Mouse (Mus musculus) testis, adult 2 months (tissue): ENCODE results near the gene Vmn1r172.

Experiments
- CTCF ChIP-seq: fragments of 200-500 bp; IDR thresholded peaks from 2 replicates; pipeline ENCODE4 v1.5.1; 2012; ENCODE audit warnings: low read depth, mild to moderate bottlenecking, inconsistent platforms, low read length, moderate library complexity; ENCODE audit not compliant: control insufficient read depth, insufficient read depth, insufficient replicate concordance
- POLR2A ChIP-seq: fragments of 200-500 bp; IDR thresholded peaks from 2 replicates; pipeline ENCODE4 v1.6.1; 2012; ENCODE audit warnings: low read depth, mild to moderate bottlenecking, inconsistent platforms, low read length, moderate library complexity; ENCODE audit not compliant: control insufficient read depth

DNA sequence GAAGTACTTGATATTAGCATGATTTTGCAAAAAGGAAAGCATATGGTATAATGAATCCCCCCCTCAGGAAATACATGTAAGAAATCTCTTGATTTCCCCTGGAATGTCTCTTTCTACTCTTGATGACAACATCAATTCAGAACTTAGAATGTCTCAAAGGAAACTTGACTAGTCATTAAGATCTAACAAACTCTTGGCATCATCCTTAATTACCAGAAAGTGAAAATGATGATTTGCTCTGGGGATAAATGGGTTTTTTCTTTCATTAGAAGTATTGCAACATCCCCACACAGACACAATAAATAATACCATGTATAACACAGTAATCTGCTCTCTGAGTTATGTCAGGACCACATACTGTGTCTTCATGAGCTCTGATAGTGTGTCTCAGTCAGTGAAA is 27.7 kb upstream of the Vmn1r172 start, which contains the start of gene Vmn1r171:
- TF ChIP-seq CTCF, result no peak
- no peak for TF ChIP-seq POLR2A
